Mouse (Mus musculus) limb, embryonic 11.5 days (tissue): Measurements from ENCODE around the gene Magi1. TPM values are rescaled to one million over a fixed set of nuclear protein-coding genes. Genes with fewer than 3 reads are reported as not detected.

ENCODE experiments used
- ATAC-seq: fragments of 200-750 bp; cut with Nextera tagmentation; 2 replicates; pipeline ENCODE4 v1.8.0; 2017; ENCODE audit warnings: low read depth; ENCODE audit not compliant: insufficient number of reproducible peaks, low FRiP score, low TSS enrichment
- DNase-seq: peaks from one replicate; pipeline ENCODE4 v3.0.0-alpha.2; 2015; ENCODE audit warnings: low spot score
- H3K27ac ChIP-seq: fragments of 300-500 bp; sonication (generic); replicated peaks from 2 replicates; pipeline ENCODE4 v1.5.1; 2014; ENCODE audit warnings: low read depth, mild to moderate bottlenecking, low read length
- H3K27me3 ChIP-seq: fragments of 300-500 bp; sonication (generic); 2 replicates; pipeline ENCODE4 v1.6.1; 2014; ENCODE audit warnings: mild to moderate bottlenecking, low read length, mixed read lengths; ENCODE audit not compliant: control insufficient read depth, insufficient read depth
- H3K36me3 ChIP-seq: fragments of 300-500 bp; sonication (generic); 2 replicates; pipeline ENCODE4 v1.6.1; 2014; ENCODE audit warnings: mild to moderate bottlenecking, low read length, moderate library complexity, mixed read lengths; ENCODE audit not compliant: control insufficient read depth, insufficient read depth
- H3K4me1 ChIP-seq: fragments of 300-500 bp; sonication (generic); 2 replicates; pipeline ENCODE4 v1.6.1; 2014; ENCODE audit warnings: low read length, mixed read lengths; ENCODE audit not compliant: control insufficient read depth, insufficient read depth
- H3K4me2 ChIP-seq: fragments of 300-500 bp; sonication (generic); 2 replicates; pipeline ENCODE4 v1.6.1; 2014; ENCODE audit warnings: low read depth, mild to moderate bottlenecking, moderate library complexity; ENCODE audit not compliant: severe bottlenecking
- H3K4me3 ChIP-seq: fragments of 300-500 bp; sonication (generic); 2 replicates; pipeline ENCODE4 v1.5.1; 2014; ENCODE audit warnings: low read depth, low read length
- H3K9ac ChIP-seq: fragments of 300-500 bp; sonication (generic); 2 replicates; pipeline ENCODE4 v1.6.1; 2014; ENCODE audit warnings: mild to moderate bottlenecking, low read length
- H3K9me3 ChIP-seq: fragments of 300-500 bp; sonication (generic); 2 replicates; pipeline ENCODE4 v1.6.1; 2016; ENCODE audit warnings: low read length; ENCODE audit not compliant: control insufficient read depth
- WGBS: fragments of 180-500 bp; shearing (Covaris S2); extraction: QIAGEN DNeasy Blood & Tissue Kit; methylation state at CpG from one replicate; pipeline ENCODE4 v1.1.7; 2014; 5-methylcytosine and 5-hydroxymethylcytosine counted together
- polyA plus RNA-seq: library from polyadenylated mRNA; unstranded; fragments of >200 nt; fragmentation: Nextera tagmentation; extraction: Ambion mirVana; gene quantifications from 2 replicates; pipeline ENCODE4 v1.2.1, GENCODE M21; 2014

Gene Magi1
- polyA plus RNA-seq, 1 experiment from 2014 or later = 13.4 TPM

GRCm38 (mm10) chr6:93922931-93923330 lies 360.8 kb downstream of the Magi1 start:
- no peak for DNase-seq
- no peaks in the 10 kb centered on the region for H3K27me3 ChIP-seq
- H3K36me3 ChIP-seq = no peaks in the 10 kb centered on the region
- H3K4me2 ChIP-seq = no peak overlapping the region
- H3K4me3 ChIP-seq = no peak overlapping the region
- no peak overlapping the region for H3K27ac ChIP-seq
- no peaks in the 10 kb centered on the region for H3K9me3 ChIP-seq
- peaks cover 4% of the 10 kb centered on the region; the same call in 1 of the 2 replicates for H3K4me1 ChIP-seq
- WGBS = 87% methylated on average over 7 of the region's 7 CpGs
- no peak for ATAC-seq
- no peak overlapping the region for H3K9ac ChIP-seq

GRCm38 (mm10) chr6:93913226-93913861 lies 370.4 kb downstream of the Magi1 start:
- DNase-seq (peak; percentile 72), ATAC-seq (no peak; the same call in 1 of the 2 replicates)
- Histone ChIP-seq H3K9me3 (no peaks in the 10 kb centered on the region), H3K4me2 (peak overlapping the region; percentile 66), H3K27ac (peak overlapping the region; percentile 97), H3K9ac (peak overlapping the region; percentile 64), H3K36me3 (no peaks in the 10 kb centered on the region), H3K4me3 (peak overlapping the region; percentile 33), H3K4me1 (peaks cover 22% of the 10 kb centered on the region), H3K27me3 (no peaks in the 10 kb centered on the region)
- WGBS = 2% methylated on average over 22 of the region's 22 CpGs

DNA sequence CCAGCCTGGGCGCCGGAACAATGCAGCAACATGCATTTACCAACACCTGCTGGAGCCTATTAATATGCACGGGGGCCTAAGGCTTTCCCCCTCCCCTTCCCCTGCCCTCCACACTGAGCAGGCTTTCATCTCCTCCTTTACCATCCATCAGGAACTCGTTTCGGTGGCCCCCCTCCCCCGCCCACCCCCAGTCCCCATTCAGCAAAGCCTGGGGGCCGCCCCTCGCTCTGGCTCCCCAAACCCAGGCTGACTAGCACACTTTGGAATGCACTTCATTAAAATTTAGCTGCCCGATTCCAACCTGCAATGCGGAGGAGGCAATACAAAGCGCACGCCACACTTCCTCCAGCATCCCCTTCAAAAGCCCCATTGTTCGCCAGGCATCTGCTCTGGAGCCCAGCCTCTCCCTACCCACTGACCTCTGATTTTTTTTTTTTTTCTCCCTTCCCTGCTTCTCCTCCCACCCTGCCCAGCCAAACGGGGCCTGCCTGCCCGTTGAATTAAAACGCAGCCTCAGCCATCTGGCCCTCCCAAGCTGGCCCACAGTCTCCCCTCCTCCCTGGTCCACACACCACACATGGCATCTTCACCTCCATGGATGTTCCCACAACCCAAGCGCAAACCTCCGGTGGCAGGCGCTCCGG lies 371.0 kb downstream of the Magi1 start:
- Histone ChIP-seq H3K27ac (peak overlapping the region; percentile 97), H3K4me2 (peak overlapping the region; percentile 66), H3K36me3 (no peaks in the 10 kb centered on the region), H3K9ac (peak overlapping the region; percentile 64), H3K9me3 (no peaks in the 10 kb centered on the region), H3K4me1 (peaks cover 22% of the 10 kb centered on the region), H3K4me3 (peak overlapping the region; percentile 33), H3K27me3 (no peaks in the 10 kb centered on the region)
- 2% methylated on average over 20 of the region's 20 CpGs for WGBS
- peak; percentile 83 for DNase-seq
- peak; percentile 91 for ATAC-seq

- Histone ChIP-seq H3K27ac (peak overlapping the region; percentile 97), H3K4me1 (peaks cover 22% of the 10 kb centered on the region), H3K9me3 (no peaks in the 10 kb centered on the region), H3K4me2 (peak overlapping the region; percentile 66), H3K36me3 (no peaks in the 10 kb centered on the region), H3K9ac (peak overlapping the region; percentile 64), H3K27me3 (no peaks in the 10 kb centered on the region), H3K4me3 (peak overlapping the region; percentile 33)
- 13% methylated on average over 8 of the region's 8 CpGs for WGBS
- DNase-seq = peak; percentile 25
- ATAC-seq = no peak
These were observed 371.6 kb downstream of the Magi1 start for GRCm38 (mm10) chr6:93912003-93912581.

DNA sequence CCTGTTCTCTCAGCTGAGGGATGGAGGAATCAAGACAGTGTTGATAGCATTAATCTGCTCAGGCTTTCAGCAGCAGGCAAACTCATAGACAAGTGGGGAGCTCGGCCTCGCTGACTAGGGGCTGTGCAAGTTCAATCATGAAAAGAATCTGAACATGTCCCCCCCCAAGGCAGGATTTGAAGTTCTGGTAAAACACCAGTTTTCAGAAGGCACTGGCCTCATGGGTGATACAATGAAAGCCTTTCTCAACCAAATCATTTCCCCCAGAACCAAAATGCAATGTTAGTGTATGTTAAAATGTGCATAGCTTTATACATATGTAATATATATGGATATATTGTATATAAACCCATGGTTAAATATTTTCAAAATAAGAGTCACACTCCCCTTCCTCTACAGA lies 372.3 kb downstream of the Magi1 start:
- ATAC-seq (no peak), DNase-seq (no peak)
- peak overlapping the region; percentile 33; the same call in 1 of the 2 replicates for H3K4me3 ChIP-seq
- H3K27me3 ChIP-seq = no peaks in the 10 kb centered on the region
- 77% methylated on average over 2 of the region's 2 CpGs for WGBS
- H3K9ac ChIP-seq = no peak overlapping the region
- peak overlapping the region; percentile 66 for H3K4me2 ChIP-seq
- peaks cover 22% of the 10 kb centered on the region for H3K4me1 ChIP-seq
- H3K36me3 ChIP-seq = no peaks in the 10 kb centered on the region
- no peaks in the 10 kb centered on the region for H3K9me3 ChIP-seq
- peak overlapping the region; percentile 97; the same call in 1 of the 2 replicates for H3K27ac ChIP-seq

DNA sequence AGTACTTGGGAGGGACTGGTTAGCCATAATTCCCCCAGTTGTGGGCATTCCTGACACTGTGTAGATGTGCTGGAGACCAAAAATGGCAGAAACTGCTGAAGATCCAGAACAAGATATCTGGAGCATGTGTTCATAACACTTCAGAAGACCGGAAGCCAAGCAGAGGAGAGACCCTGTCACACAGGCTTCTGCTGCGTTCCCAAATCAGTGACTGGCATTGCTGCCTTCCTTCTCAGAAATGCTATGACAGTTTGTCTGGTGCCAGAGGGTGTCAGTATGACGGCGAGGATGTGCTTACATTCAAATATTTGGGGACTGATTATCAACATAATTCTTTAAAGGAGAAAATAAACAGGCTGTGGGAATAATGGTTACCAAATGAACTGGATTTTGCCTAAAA lies 373.7 kb downstream of the Magi1 start:
- WGBS = 92% methylated on average over 4 of the region's 4 CpGs
- peaks cover 22% of the 10 kb centered on the region for H3K4me1 ChIP-seq
- H3K27ac ChIP-seq = no peak overlapping the region
- no peak overlapping the region for H3K4me2 ChIP-seq
- H3K36me3 ChIP-seq = no peaks in the 10 kb centered on the region
- no peaks in the 10 kb centered on the region for H3K27me3 ChIP-seq
- ATAC-seq (no peak), DNase-seq (no peak)
- no peaks in the 10 kb centered on the region for H3K9me3 ChIP-seq
- no peak overlapping the region for H3K4me3 ChIP-seq
- H3K9ac ChIP-seq = no peak overlapping the region

DNA sequence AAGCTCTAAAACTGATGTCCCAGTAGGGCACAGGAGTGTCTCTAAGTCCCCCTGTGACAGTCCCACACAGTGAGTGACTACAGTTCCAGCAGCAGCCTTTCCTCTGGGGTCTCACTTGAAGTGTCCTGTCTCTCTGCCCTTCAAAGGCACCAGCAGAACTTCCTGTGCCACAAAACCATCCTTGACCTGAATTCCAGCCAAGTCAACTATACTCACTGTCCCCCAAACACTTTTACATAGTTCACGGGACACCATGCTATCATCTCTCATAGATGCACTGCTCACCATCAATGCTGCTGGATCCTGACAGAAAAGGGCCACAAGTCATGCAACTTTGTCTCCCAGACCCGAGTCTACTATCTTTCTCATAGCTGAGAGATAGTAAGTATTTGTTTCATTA lies 378.7 kb downstream of the Magi1 start:
- H3K4me1 ChIP-seq = no peaks in the 10 kb centered on the region
- 84% methylated on average over 2 of the region's 2 CpGs for WGBS
- H3K4me3 ChIP-seq = no peak overlapping the region
- no peak for ATAC-seq
- DNase-seq = no peak
- no peaks in the 10 kb centered on the region for H3K36me3 ChIP-seq
- no peak overlapping the region for H3K9ac ChIP-seq
- no peak overlapping the region for H3K27ac ChIP-seq
- no peaks in the 10 kb centered on the region for H3K27me3 ChIP-seq
- H3K9me3 ChIP-seq = no peaks in the 10 kb centered on the region
- H3K4me2 ChIP-seq = no peak overlapping the region

DNA sequence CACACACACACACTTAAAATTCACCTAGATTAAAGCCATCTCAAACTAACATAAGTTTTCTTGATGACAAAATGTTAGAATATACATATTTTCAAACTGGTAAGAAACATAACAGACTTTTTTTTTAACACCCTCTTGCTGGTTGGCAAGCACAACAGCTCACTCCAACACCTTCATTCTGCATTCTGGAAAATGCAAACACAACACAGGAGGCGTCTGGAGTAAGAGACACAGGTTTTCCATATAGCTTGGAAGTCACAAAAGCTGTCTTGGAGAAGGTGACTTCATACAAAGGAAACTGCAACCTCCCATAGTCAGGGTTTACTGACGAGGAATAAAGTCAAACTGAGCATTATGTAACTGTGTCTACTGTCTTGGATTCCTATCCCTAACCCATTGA lies 381.5 kb downstream of the Magi1 start:
- 77% methylated on average over 2 of the region's 2 CpGs for WGBS
- H3K9me3 ChIP-seq = no peaks in the 10 kb centered on the region
- no peak overlapping the region for H3K4me3 ChIP-seq
- no peak overlapping the region for H3K4me2 ChIP-seq
- H3K36me3 ChIP-seq = no peaks in the 10 kb centered on the region
- no peak overlapping the region for H3K27ac ChIP-seq
- ATAC-seq (no peak), DNase-seq (no peak)
- H3K4me1 ChIP-seq = no peaks in the 10 kb centered on the region
- no peak overlapping the region for H3K9ac ChIP-seq
- no peaks in the 10 kb centered on the region for H3K27me3 ChIP-seq
